Mouse (Mus musculus) small intestine, adult 2 months (tissue): ENCODE data around the gene Gm37240. TPM values are rescaled to one million over a fixed set of nuclear protein-coding genes. Genes with fewer than 3 reads are reported as not detected.

Source experiments
- H3K27ac ChIP-seq: fragments of 200-500 bp; 2 replicates; pipeline ENCODE4 v1.5.1; 2012; ENCODE audit warnings: low read depth, low read length, control low read depth, inconsistent platforms; ENCODE audit not compliant: insufficient read depth
- H3K27me3 ChIP-seq: fragments of 200-500 bp; 2 replicates; pipeline ENCODE4 v1.6.1; 2012; ENCODE audit warnings: mild to moderate bottlenecking, moderate library complexity, low read length, inconsistent platforms; ENCODE audit not compliant: control insufficient read depth, insufficient read depth
- H3K36me3 ChIP-seq: fragments of 200-500 bp; 2 replicates; pipeline ENCODE4 v1.6.1; 2012; ENCODE audit warnings: mild to moderate bottlenecking, low read length, control low read depth, inconsistent platforms; ENCODE audit not compliant: control insufficient read depth, insufficient read depth
- H3K4me1 ChIP-seq: fragments of 200-500 bp; 2 replicates; pipeline ENCODE4 v1.6.1; 2012; ENCODE audit warnings: low read length, inconsistent platforms, mixed read lengths; ENCODE audit not compliant: control insufficient read depth, insufficient read depth, insufficient read length
- H3K4me3 ChIP-seq: fragments of 200-500 bp; 2 replicates; pipeline ENCODE4 v1.5.1; 2012; ENCODE audit warnings: low read depth, mild to moderate bottlenecking, control low read depth, inconsistent platforms, low read length, moderate library complexity
- CTCF ChIP-seq: fragments of 200-500 bp; IDR thresholded peaks from 2 replicates; pipeline ENCODE4 v1.5.1; 2012; ENCODE audit warnings: low read depth, mild to moderate bottlenecking, control low read depth, inconsistent platforms, low read length, moderate library complexity, mixed read lengths; ENCODE audit not compliant: insufficient replicate concordance, insufficient read length; ENCODE audit errors: extremely low read depth
- POLR2A ChIP-seq: fragments of 200-500 bp; IDR thresholded peaks from 2 replicates; pipeline ENCODE4 v1.6.1; 2012; ENCODE audit warnings: low read depth, mild to moderate bottlenecking, control low read depth, inconsistent platforms, low read length, moderate library complexity
- WGBS: fragments of 180-500 bp; shearing (Covaris S2); methylation state at CpG from one replicate; pipeline ENCODE4 v1.1.7; 2018; 5-methylcytosine and 5-hydroxymethylcytosine counted together
- polyA plus RNA-seq: library from polyadenylated mRNA; depleted of rRNA; stranded (reverse); fragments of >200 nt; gene quantifications from 2 replicates; pipeline ENCODE4 v1.2.3, GENCODE M21; 2012

Gm37240 gene
- polyA plus RNA-seq, 1 experiment = 58.2 TPM

- TF ChIP-seq POLR2A (no peak), CTCF (no peak)
- WGBS = 92% methylated on average over 8 of the region's 8 CpGs
- no peak overlapping the region for H3K4me3 ChIP-seq
These were observed 843.6 kb downstream of the Gm37240 start for GRCm38 (mm10) chr3:85043679-85044218.

GRCm38 (mm10) chr3:85042126-85042525 is 845.2 kb downstream of the Gm37240 start:
- Histone ChIP-seq H3K27ac (no peak overlapping the region), H3K27me3 (no peaks in the 10 kb centered on the region), H3K4me1 (peaks cover 2% of the 10 kb centered on the region; the same call in 1 of the 2 replicates), H3K4me3 (no peak overlapping the region), H3K36me3 (no peaks in the 10 kb centered on the region)
- TF ChIP-seq POLR2A = no peak
- no peak for TF ChIP-seq CTCF
- 95% methylated on average over 4 of the region's 4 CpGs for WGBS

More at GRCm38 (mm10) chr3:85043679-85044218, 843.6 kb downstream of the Gm37240 start:
- H3K27ac ChIP-seq = no peak overlapping the region
- H3K27me3 ChIP-seq = no peaks in the 10 kb centered on the region
- no peaks in the 10 kb centered on the region for H3K36me3 ChIP-seq
- H3K4me1 ChIP-seq = peaks cover 2% of the 10 kb centered on the region; the same call in 1 of the 2 replicates

DNA sequence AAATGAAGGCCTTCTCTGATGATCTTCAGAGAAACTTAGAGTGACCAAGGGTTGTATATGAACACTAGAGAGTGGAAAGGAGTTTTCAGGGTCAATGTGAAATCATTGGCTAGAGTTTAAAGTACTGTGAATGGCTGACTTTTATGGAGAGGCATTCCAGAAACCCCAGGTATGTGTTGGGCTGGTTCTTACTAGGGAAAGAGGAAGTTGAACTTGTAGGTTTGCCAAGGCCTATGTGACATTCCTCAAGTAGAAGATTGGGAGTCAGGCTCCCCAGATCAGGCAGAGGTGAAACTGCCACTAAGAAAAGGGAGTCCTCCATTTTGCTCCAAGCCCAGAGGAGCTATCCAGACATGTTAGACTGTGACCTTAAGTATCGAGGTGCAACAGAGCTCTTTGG is 858.2 kb downstream of the Gm37240 start:
- peaks cover 16% of the 10 kb centered on the region; the same call in 1 of the 2 replicates for H3K4me1 ChIP-seq
- no peak for TF ChIP-seq POLR2A
- no peak for TF ChIP-seq CTCF
- no peak overlapping the region for H3K4me3 ChIP-seq
- H3K36me3 ChIP-seq = no peaks in the 10 kb centered on the region
- H3K27ac ChIP-seq = no peak overlapping the region
- 33% methylated on average over 1 of the region's 1 CpGs for WGBS
- H3K27me3 ChIP-seq = no peaks in the 10 kb centered on the region

DNA sequence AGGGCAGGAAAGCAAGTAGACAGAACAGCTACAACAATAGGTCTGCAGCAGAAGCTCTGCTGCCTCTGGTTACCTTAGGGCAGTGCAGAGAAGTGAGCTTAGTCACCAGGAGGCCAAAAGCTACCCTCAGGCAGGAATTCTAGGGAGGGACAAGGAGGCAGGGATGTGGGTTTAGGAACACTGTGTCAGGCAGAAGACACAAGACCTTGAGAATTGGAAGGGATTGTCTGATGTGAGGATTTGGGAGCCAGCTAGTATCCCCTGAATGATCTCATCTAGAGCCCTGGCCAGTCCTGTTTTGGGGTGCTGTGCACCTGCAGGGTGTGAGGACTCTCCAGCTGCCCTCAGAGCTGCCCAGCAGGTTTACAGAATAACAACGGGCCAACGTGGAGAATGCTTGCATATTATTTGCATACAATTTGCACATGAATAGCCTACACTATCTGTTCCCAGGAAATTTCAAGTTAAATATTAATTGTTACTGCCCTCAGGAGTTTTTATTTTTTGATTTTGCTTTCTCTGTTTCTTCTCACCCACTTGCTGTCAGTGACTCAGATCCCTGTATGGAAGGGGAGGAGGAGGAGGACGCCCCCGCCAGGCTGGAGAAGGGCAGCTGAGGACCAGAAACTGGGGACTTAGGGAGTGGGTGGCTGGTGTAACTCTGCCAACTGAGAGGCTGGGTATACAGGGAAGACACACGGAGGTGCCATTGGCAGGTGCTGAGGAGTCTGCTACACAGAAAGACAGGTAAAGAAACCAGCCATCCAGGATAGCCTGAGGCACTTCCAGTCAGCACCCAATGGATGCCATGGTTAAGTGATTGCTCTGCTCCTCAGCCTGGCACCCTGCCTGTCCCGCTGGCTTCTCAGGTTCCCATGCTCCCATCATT is 862.3 kb downstream of the Gm37240 start:
- TF ChIP-seq CTCF (no peak), POLR2A (no peak)
- Histone ChIP-seq H3K27ac (peak overlapping the region; percentile 32), H3K4me3 (no peak overlapping the region), H3K27me3 (no peaks in the 10 kb centered on the region), H3K36me3 (no peaks in the 10 kb centered on the region), H3K4me1 (peaks cover 27% of the 10 kb centered on the region; the same call in 1 of the 2 replicates)
- 22% methylated on average over 6 of the region's 6 CpGs for WGBS

- Histone ChIP-seq H3K27ac (0 out of 2 replicates have a peak overlapping the region, but pooled peaks have one; percentile 32), H3K4me3 (no peak overlapping the region), H3K4me1 (peaks cover 24% of the 10 kb centered on the region; the same call in 1 of the 2 replicates), H3K36me3 (no peaks in the 10 kb centered on the region), H3K27me3 (no peaks in the 10 kb centered on the region)
- 70% methylated on average over 2 of the region's 2 CpGs for WGBS
- TF ChIP-seq POLR2A (no peak), CTCF (no peak)
These were observed 863.1 kb downstream of the Gm37240 start for GRCm38 (mm10) chr3:85024237-85024636.

DNA sequence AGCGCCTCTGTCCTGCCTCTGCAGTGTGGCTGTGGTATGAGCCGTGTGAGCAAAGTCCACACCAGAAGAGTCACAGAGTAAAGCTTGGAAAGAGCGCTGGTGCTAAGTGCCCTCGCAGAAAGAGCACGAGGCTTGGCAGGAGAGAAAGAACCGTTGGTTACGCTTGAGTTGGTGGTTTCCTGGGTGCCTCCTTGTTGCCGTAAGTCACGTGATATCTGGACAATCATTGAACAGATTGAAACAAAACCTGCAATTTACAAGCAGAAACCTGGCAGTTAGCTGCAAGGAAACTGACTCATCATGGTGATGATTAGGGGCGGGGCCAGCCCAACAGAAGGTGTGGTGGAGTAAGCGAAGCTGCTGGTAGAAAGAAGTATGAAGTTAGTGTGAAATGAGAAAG is 864.5 kb downstream of the Gm37240 start:
- peak overlapping the region; percentile 48 for H3K27ac ChIP-seq
- H3K27me3 ChIP-seq = no peaks in the 10 kb centered on the region
- no peaks in the 10 kb centered on the region for H3K36me3 ChIP-seq
- TF ChIP-seq POLR2A (no peak), CTCF (no peak)
- H3K4me3 ChIP-seq = peak overlapping the region; percentile 21
- peaks cover 23% of the 10 kb centered on the region; the same call in 1 of the 2 replicates for H3K4me1 ChIP-seq
- 21% methylated on average over 11 of the region's 11 CpGs for whole genome bisulfite sequencing

DNA sequence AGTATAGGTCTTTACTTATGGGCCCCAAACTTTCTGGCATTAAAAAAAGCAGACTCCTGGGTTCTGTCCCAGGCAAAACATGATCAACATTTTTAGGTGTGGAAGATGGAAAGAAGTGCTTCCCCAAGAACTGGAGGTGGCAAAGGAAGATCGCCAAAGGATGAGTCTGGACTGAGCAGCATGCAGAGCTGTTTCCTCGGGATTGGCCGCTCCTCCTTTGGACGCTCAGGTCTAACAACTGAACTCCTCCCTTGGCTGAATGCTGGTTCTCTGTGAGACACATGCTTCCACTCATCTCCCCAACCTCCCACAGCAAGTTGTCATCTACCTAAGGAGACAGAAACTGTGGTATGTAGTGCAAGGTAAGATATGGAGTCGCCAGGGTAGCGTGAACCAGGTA is 865.5 kb downstream of the Gm37240 start:
- 98% methylated on average over 6 of the region's 6 CpGs for WGBS
- TF ChIP-seq CTCF (no peak), POLR2A (no peak)
- H3K4me1 ChIP-seq = peaks cover 23% of the 10 kb centered on the region; the same call in 1 of the 2 replicates
- H3K27ac ChIP-seq = no peak overlapping the region
- no peaks in the 10 kb centered on the region for H3K36me3 ChIP-seq
- no peak overlapping the region for H3K4me3 ChIP-seq
- no peaks in the 10 kb centered on the region for H3K27me3 ChIP-seq
